Mouse (Mus musculus) activated CD4-positive, CD25-positive, alpha-beta regulatory T cell, adult 9 weeks (primary cell): ENCODE measurements around the gene Cul4a. TPM values are rescaled to one million over a fixed set of nuclear protein-coding genes. Genes with fewer than 3 reads are reported as not detected.

Experiments
- polyA plus RNA-seq: library from polyadenylated mRNA; unstranded; fragments of 100-300 nt; shearing (Covaris generic); gene quantifications from one replicate; pipeline ENCODE4 v1.2.1, GENCODE M21; 2017

Cul4a gene
- 32.1 TPM for polyA plus RNA-seq

GRCm38 (mm10) chr8:13105087-13105881 lies at the start of gene Cul4a, which contains the start of gene Pcid2:
Gene Cul4a, plus strand, starts transcription at chr8:13105621.
Gene Pcid2, minus strand, starts transcription at chr8:13105459.

GRCm38 (mm10) chr8:13060441-13061150 lies 44.8 kb upstream of the Cul4a start, which contains the start of gene Proz:
Gene Proz, plus strand, starts transcription at chr8:13060914.

GRCm38 (mm10) chr8:13158718-13159376 lies 53.4 kb downstream of the Cul4a start, which contains the start of gene Lamp1:
Gene Lamp1, plus strand, starts transcription at chr8:13159161.

Other genes starting within 250 kb of the Cul4a start
- gene Mcf2l, start 231.8 kb upstream of the Cul4a start, polyA plus RNA-seq = 0.54 TPM
- gene F7, start 79.6 kb upstream of the Cul4a start, polyA plus RNA-seq = not detected
- gene F10, start 68.3 kb upstream of the Cul4a start, polyA plus RNA-seq = not detected
- 3.4 TPM for gene Proz, start 44.7 kb upstream of the Cul4a start, polyA plus RNA-seq
- gene Pcid2, start 162 bp upstream of the Cul4a start, polyA plus RNA-seq = 45.5 TPM
- gene Lamp1, start 53.5 kb downstream of the Cul4a start, polyA plus RNA-seq = 9.1 TPM
- gene Grtp1, start 95.0 kb downstream of the Cul4a start, polyA plus RNA-seq = 2.5 TPM
- not detected for gene Adprhl1, start 148.5 kb downstream of the Cul4a start, polyA plus RNA-seq
- gene Dcun1d2, start 182.5 kb downstream of the Cul4a start, polyA plus RNA-seq = 39.7 TPM
- gene Tmco3, start 182.6 kb downstream of the Cul4a start, polyA plus RNA-seq = 36.7 TPM
- 45.8 TPM for gene Tfdp1, start 233.1 kb downstream of the Cul4a start, polyA plus RNA-seq